Mouse (Mus musculus) intestine, embryonic 16.5 days (tissue): ENCODE measurements around the gene Ppp1r14d. TPM values are rescaled to one million over a fixed set of nuclear protein-coding genes. Genes with fewer than 3 reads are reported as not detected.

Experiments used
- ATAC-seq: fragments of 200-750 bp; cut with Nextera tagmentation; 2 replicates; pipeline ENCODE4 v1.8.0; 2017; ENCODE audit warnings: moderate TSS enrichment, moderate library complexity
- H3K27ac ChIP-seq: fragments of 300-500 bp; sonication (generic); 2 replicates; pipeline ENCODE4 v1.5.1; 2014; ENCODE audit warnings: mild to moderate bottlenecking, low read length
- H3K27me3 ChIP-seq: fragments of 300-500 bp; sonication (generic); replicated peaks from 2 replicates; pipeline ENCODE4 v1.6.1; 2014; ENCODE audit warnings: low read length, control low read depth, mixed read lengths; ENCODE audit not compliant: control insufficient read depth, insufficient read depth
- H3K36me3 ChIP-seq: fragments of 300-500 bp; sonication (generic); 2 replicates; pipeline ENCODE4 v1.6.1; 2014; ENCODE audit warnings: low read length, control low read depth; ENCODE audit not compliant: control insufficient read depth, insufficient read depth
- H3K4me1 ChIP-seq: fragments of 300-500 bp; sonication (generic); 2 replicates; pipeline ENCODE4 v1.6.1; 2014; ENCODE audit warnings: low read length, control low read depth, mixed read lengths; ENCODE audit not compliant: control insufficient read depth, insufficient read depth
- H3K4me2 ChIP-seq: fragments of 300-500 bp; sonication (generic); 2 replicates; pipeline ENCODE4 v1.6.1; 2014; ENCODE audit warnings: low read depth, low read length, control low read depth
- H3K4me3 ChIP-seq: fragments of 300-500 bp; sonication (generic); 2 replicates; pipeline ENCODE4 v1.5.1; 2014; ENCODE audit warnings: mild to moderate bottlenecking, low read length
- H3K9ac ChIP-seq: fragments of 300-500 bp; sonication (generic); 2 replicates; pipeline ENCODE4 v1.6.1; 2014; ENCODE audit warnings: low read depth, low read length
- H3K9me3 ChIP-seq: fragments of 300-500 bp; sonication (generic); 2 replicates; pipeline ENCODE4 v1.6.1; 2016; ENCODE audit warnings: low read length, control low read depth; ENCODE audit not compliant: control insufficient read depth
- WGBS: fragments of 180-500 bp; shearing (Covaris S2); extraction: QIAGEN DNeasy Blood & Tissue Kit; methylation state at CpG from one replicate; pipeline ENCODE4 v1.1.7; 2014; 5-methylcytosine and 5-hydroxymethylcytosine counted together
- polyA plus RNA-seq: library from polyadenylated mRNA; unstranded; fragments of >200 nt; fragmentation: Nextera tagmentation; extraction: Ambion mirVana; gene quantifications from 2 replicates; pipeline ENCODE4 v1.2.1, GENCODE M21; 2015

Gene Ppp1r14d
- polyA plus RNA-seq, 1 experiment from 2014 or later: 30.1 TPM

GRCm38 (mm10) chr2:119260518-119260917 is 30.8 kb upstream of the Ppp1r14d start:
- Histone ChIP-seq H3K4me3 (no peak overlapping the region), H3K9me3 (no peaks in the 10 kb centered on the region), H3K27me3 (no peaks in the 10 kb centered on the region; the same call in 1 of the 2 replicates), H3K9ac (no peak overlapping the region), H3K4me2 (no peak overlapping the region), H3K36me3 (no peaks in the 10 kb centered on the region), H3K27ac (no peak overlapping the region), H3K4me1 (peaks cover 11% of the 10 kb centered on the region)
- no peak for ATAC-seq
- WGBS: 75% methylated on average over 1 of the region's 1 CpGs

GRCm38 (mm10) chr2:119254976-119255375 is 25.3 kb upstream of the Ppp1r14d start:
- Histone ChIP-seq H3K4me3 (no peak overlapping the region), H3K9ac (no peak overlapping the region), H3K4me1 (peaks cover 10% of the 10 kb centered on the region), H3K4me2 (no peak overlapping the region), H3K9me3 (no peaks in the 10 kb centered on the region), H3K36me3 (no peaks in the 10 kb centered on the region), H3K27me3 (peaks cover 3% of the 10 kb centered on the region), H3K27ac (no peak overlapping the region)
- 24% methylated on average over 7 of the region's 7 CpGs for WGBS
- ATAC-seq: no peak

- Histone ChIP-seq H3K27ac (peak overlapping the region; percentile 80), H3K9me3 (no peaks in the 10 kb centered on the region), H3K9ac (peak overlapping the region; percentile 23; the same call in 1 of the 2 replicates), H3K4me3 (peak overlapping the region; percentile 8; the same call in 1 of the 2 replicates), H3K36me3 (no peaks in the 10 kb centered on the region), H3K4me1 (peaks cover 22% of the 10 kb centered on the region), H3K27me3 (peaks cover 3% of the 10 kb centered on the region), H3K4me2 (peak overlapping the region; percentile 35)
- ATAC-seq: peak; percentile 69
- WGBS: 10% methylated on average over 11 of the region's 11 CpGs
These were observed 21.2 kb upstream of the Ppp1r14d start for GRCm38 (mm10) chr2:119250826-119251478.

- peak overlapping the region; percentile 75; the same call in 1 of the 2 replicates for H3K27ac ChIP-seq
- H3K36me3 ChIP-seq: no peaks in the 10 kb centered on the region
- 0 out of 2 replicates have a peak overlapping the region, but pooled peaks have one; percentile 35 for H3K4me2 ChIP-seq
- H3K9ac ChIP-seq: peak overlapping the region; percentile 1; the same call in 1 of the 2 replicates
- peak; percentile 24 for ATAC-seq
- H3K27me3 ChIP-seq: peaks cover 3% of the 10 kb centered on the region
- H3K4me3 ChIP-seq: no peak overlapping the region
- peaks cover 22% of the 10 kb centered on the region for H3K4me1 ChIP-seq
- H3K9me3 ChIP-seq: no peaks in the 10 kb centered on the region
- WGBS: 58% methylated on average over 5 of the region's 5 CpGs
These were observed 20.7 kb upstream of the Ppp1r14d start for GRCm38 (mm10) chr2:119250377-119250776.

- Histone ChIP-seq H3K27ac (peak overlapping the region; percentile 75; the same call in 1 of the 2 replicates), H3K4me1 (peaks cover 22% of the 10 kb centered on the region), H3K9me3 (no peaks in the 10 kb centered on the region), H3K9ac (no peak overlapping the region), H3K4me2 (no peak overlapping the region), H3K4me3 (no peak overlapping the region), H3K27me3 (peaks cover 3% of the 10 kb centered on the region; the same call in 1 of the 2 replicates), H3K36me3 (no peaks in the 10 kb centered on the region)
- ATAC-seq: peak; percentile 61
- 39% methylated on average over 4 of the region's 4 CpGs for WGBS
These were observed 19.9 kb upstream of the Ppp1r14d start for GRCm38 (mm10) chr2:119249592-119250061.

GRCm38 (mm10) chr2:119247904-119248303 is 18.2 kb upstream of the Ppp1r14d start:
- Histone ChIP-seq H3K4me2 (no peak overlapping the region), H3K4me3 (no peak overlapping the region), H3K36me3 (no peaks in the 10 kb centered on the region), H3K4me1 (peaks cover 22% of the 10 kb centered on the region), H3K27me3 (no peaks in the 10 kb centered on the region), H3K27ac (no peak overlapping the region), H3K9me3 (no peaks in the 10 kb centered on the region), H3K9ac (no peak overlapping the region)
- 84% methylated on average over 9 of the region's 9 CpGs for WGBS
- no peak for ATAC-seq

GRCm38 (mm10) chr2:119245246-119245645 is 15.5 kb upstream of the Ppp1r14d start:
- H3K27me3 ChIP-seq: no peaks in the 10 kb centered on the region
- H3K27ac ChIP-seq: no peak overlapping the region
- ATAC-seq: no peak
- H3K9ac ChIP-seq: no peak overlapping the region
- no peaks in the 10 kb centered on the region for H3K9me3 ChIP-seq
- no peaks in the 10 kb centered on the region for H3K36me3 ChIP-seq
- H3K4me3 ChIP-seq: no peak overlapping the region
- no peak overlapping the region for H3K4me2 ChIP-seq
- peaks cover 22% of the 10 kb centered on the region for H3K4me1 ChIP-seq
- WGBS: 79% methylated on average over 7 of the region's 7 CpGs

GRCm38 (mm10) chr2:119242548-119242947 is 12.8 kb upstream of the Ppp1r14d start:
- Histone ChIP-seq H3K4me3 (no peak overlapping the region), H3K4me1 (peaks cover 7% of the 10 kb centered on the region; the same call in 1 of the 2 replicates), H3K9ac (no peak overlapping the region), H3K27ac (peak overlapping the region; percentile 38), H3K27me3 (peaks cover 13% of the 10 kb centered on the region), H3K36me3 (no peaks in the 10 kb centered on the region), H3K4me2 (0 out of 2 replicates have a peak overlapping the region, but pooled peaks have one; percentile 1), H3K9me3 (no peaks in the 10 kb centered on the region)
- WGBS: 50% methylated on average over 9 of the region's 9 CpGs
- no peak for ATAC-seq

GRCm38 (mm10) chr2:119240819-119241186 is 11.1 kb upstream of the Ppp1r14d start:
- WGBS: 73% methylated on average over 4 of the region's 4 CpGs
- peak overlapping the region; percentile 66 for H3K4me2 ChIP-seq
- peaks cover 30% of the 10 kb centered on the region for H3K27me3 ChIP-seq
- no peaks in the 10 kb centered on the region for H3K36me3 ChIP-seq
- no peaks in the 10 kb centered on the region for H3K9me3 ChIP-seq
- H3K27ac ChIP-seq: peak overlapping the region; percentile 38; the same call in 1 of the 2 replicates
- ATAC-seq: no peak
- peak overlapping the region; percentile 63 for H3K4me3 ChIP-seq
- H3K9ac ChIP-seq: no peak overlapping the region
- H3K4me1 ChIP-seq: peaks cover 9% of the 10 kb centered on the region; the same call in 1 of the 2 replicates
